Mouse (Mus musculus) thymus, adult 2 months (tissue): ENCODE results near the gene Ubl5. TPM values are rescaled to one million over a fixed set of nuclear protein-coding genes. Genes with fewer than 3 reads are reported as not detected.
"Not testable (repeated sequence)": the region's sequence is repeated elsewhere in the genome, so short reads cannot be mapped to it uniquely, and the experiment has no call there.

ENCODE experiments used
- DNase-seq: peaks from one replicate; pipeline ENCODE4 v3.0.0; 2021
- H3K27ac ChIP-seq: fragments of 200-500 bp; 2 replicates; pipeline ENCODE4 v1.5.1; 2012; ENCODE audit warnings: low read length, control low read depth; ENCODE audit not compliant: control insufficient read depth, insufficient read depth
- H3K27me3 ChIP-seq: fragments of 200-500 bp; 2 replicates; pipeline ENCODE4 v1.6.1; 2012; ENCODE audit warnings: mild to moderate bottlenecking, low read length, moderate library complexity, mixed read lengths; ENCODE audit not compliant: control insufficient read depth, insufficient read depth
- H3K36me3 ChIP-seq: fragments of 200-500 bp; 2 replicates; pipeline ENCODE4 v1.6.1; 2012; ENCODE audit warnings: mild to moderate bottlenecking, low read length, moderate library complexity; ENCODE audit not compliant: control insufficient read depth, insufficient read depth
- H3K4me1 ChIP-seq: fragments of 200-500 bp; replicated peaks from 2 replicates; pipeline ENCODE4 v1.6.1; 2012; ENCODE audit warnings: low read length; ENCODE audit not compliant: control insufficient read depth, insufficient read depth
- H3K4me3 ChIP-seq: fragments of 200-500 bp; 2 replicates; pipeline ENCODE4 v1.5.1; 2012; ENCODE audit warnings: mild to moderate bottlenecking, low read length, control low read depth, moderate library complexity; ENCODE audit not compliant: control insufficient read depth, insufficient read depth
- CTCF ChIP-seq: fragments of 200-500 bp; IDR thresholded peaks from 2 replicates; pipeline ENCODE4 v1.5.1; 2012; ENCODE audit warnings: mild to moderate bottlenecking, control low read depth, low read length, moderate library complexity, borderline replicate concordance; ENCODE audit not compliant: control insufficient read depth, poor library complexity, insufficient read depth; ENCODE audit errors: extremely low read depth
- POLR2A ChIP-seq: fragments of 200-500 bp; IDR thresholded peaks from 2 replicates; pipeline ENCODE4 v1.6.1; 2012; ENCODE audit warnings: mild to moderate bottlenecking, low read length, control low read depth, moderate library complexity; ENCODE audit not compliant: control insufficient read depth, poor library complexity, insufficient read depth; ENCODE audit errors: extremely low read depth
- whole genome bisulfite sequencing: fragments of 180-500 bp; shearing (Covaris S2); methylation state at CpG from one replicate; pipeline ENCODE4 v1.1.7; 2018; 5-methylcytosine and 5-hydroxymethylcytosine counted together
- polyA plus RNA-seq: library from polyadenylated mRNA; depleted of rRNA; stranded (reverse); fragments of >200 nt; gene quantifications from 2 replicates; pipeline ENCODE4 v1.2.3, GENCODE M21; 2012

Ubl5 gene
- polyA plus RNA-seq, 1 experiment, result 207 TPM

DNA sequence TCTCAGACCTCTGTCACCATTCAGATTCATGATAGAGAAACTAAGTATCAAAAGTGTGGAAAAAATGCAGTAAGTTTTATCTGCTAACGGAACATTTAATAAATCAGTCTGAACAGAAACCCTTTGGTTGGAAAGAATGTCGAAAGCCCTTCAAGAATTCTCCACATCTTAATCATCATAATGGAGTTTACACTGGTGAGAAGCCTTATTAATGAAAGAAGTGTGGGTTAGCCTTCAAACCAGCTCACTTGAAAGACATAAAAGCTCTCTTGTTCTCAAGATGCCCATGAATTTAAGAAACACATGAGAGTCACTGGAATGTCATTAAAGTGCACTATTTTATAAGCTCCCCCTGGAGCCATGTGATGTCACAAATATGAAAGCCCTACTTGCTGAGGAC is 26.0 kb upstream of the Ubl5 start:
- Histone ChIP-seq H3K36me3 (peaks cover 5% of the 10 kb centered on the region; the same call in 1 of the 2 replicates), H3K4me3 (no peak overlapping the region), H3K4me1 (no peaks in the 10 kb centered on the region), H3K27ac (no peak overlapping the region), H3K27me3 (no peaks in the 10 kb centered on the region)
- no peak for TF ChIP-seq CTCF
- TF ChIP-seq POLR2A, result no peak
- WGBS, result 97% methylated on average over 2 of the region's 2 CpGs
- no peak for DNase-seq

DNA sequence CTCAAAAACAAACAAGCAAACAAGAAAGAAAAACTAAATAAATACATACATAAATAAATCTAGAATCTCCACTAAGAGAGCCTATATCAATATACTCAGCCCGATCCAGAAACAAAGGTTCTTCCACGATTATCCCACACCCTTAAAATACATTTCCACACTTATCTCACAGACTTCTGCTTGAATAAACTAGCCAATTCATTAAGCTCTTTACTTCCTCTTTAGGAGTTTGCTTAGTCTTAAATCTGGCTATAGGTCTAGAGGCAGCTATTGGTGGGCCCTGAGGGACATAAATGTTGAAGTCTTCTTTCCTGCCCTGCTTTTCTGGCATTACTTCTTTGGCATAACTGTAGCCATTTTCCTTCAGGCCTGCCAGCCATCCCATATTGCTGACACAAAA is 11.3 kb upstream of the Ubl5 start:
- TF ChIP-seq POLR2A (no peak), CTCF (no peak)
- H3K36me3 ChIP-seq, result no peaks in the 10 kb centered on the region
- H3K4me1 ChIP-seq, result peaks cover 15% of the 10 kb centered on the region
- H3K4me3 ChIP-seq, result no peak overlapping the region
- WGBS, result 96% methylated on average over 2 of the region's 2 CpGs
- H3K27ac ChIP-seq, result no peak overlapping the region
- DNase-seq, result no peak
- no peaks in the 10 kb centered on the region for H3K27me3 ChIP-seq

DNA sequence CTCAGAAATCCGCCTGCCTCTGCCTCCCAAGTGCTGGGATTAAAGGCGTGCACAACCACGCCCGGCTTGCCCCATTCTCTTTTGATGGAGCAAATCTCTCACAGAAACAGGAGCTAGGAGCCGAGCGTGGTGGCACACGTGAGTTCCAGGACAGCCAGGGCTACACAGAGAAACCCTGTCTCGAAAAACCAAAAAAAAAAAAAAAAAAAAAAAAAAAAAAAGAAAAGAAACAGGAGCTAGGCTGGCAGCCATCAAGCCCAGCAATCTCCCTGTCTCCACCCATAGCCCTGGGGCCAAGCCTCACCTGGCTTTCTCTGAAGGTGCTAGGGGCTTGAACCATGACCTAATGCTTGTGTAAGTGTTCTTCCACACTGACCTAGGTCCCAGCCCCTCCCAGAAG is 7.0 kb upstream of the Ubl5 start:
- peak; percentile 46 for DNase-seq
- 0 out of 2 replicates have a peak overlapping the region, but pooled peaks have one; percentile 2 for H3K4me3 ChIP-seq
- peaks cover 25% of the 10 kb centered on the region for H3K36me3 ChIP-seq
- peak overlapping the region; percentile 99 for H3K27ac ChIP-seq
- 26% methylated on average over 8 of the region's 8 CpGs for WGBS
- peaks cover 42% of the 10 kb centered on the region for H3K4me1 ChIP-seq
- H3K27me3 ChIP-seq, result not testable (repeated sequence)

DNA sequence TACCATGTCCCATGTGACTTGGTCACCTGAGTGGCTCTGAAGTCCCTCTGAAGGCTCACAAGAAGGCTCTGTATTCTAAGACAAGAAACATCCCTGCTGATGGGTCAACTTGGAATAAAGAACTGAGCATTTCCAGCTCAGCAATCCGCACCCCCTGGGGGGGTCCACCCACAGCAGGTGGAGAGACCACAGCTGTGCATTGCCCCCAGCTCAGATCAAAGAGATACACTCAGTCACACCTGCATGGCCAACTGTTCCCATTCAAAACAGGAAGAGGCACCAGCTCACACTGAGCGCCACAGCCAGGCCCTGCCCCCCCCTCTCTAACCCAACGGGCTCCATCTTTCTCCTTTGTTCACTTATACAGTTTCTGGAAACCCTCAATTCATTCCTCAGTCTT is 6.4 kb upstream of the Ubl5 start:
- WGBS, result 10% methylated on average over 3 of the region's 3 CpGs
- no peaks in the 10 kb centered on the region for H3K27me3 ChIP-seq
- peak; percentile 59; the same call in 1 of the 2 replicates for TF ChIP-seq CTCF
- TF ChIP-seq POLR2A, result no peak
- H3K4me1 ChIP-seq, result peaks cover 42% of the 10 kb centered on the region
- peaks cover 25% of the 10 kb centered on the region for H3K36me3 ChIP-seq
- peak overlapping the region; percentile 99 for H3K27ac ChIP-seq
- DNase-seq, result peak; percentile 90
- no peak overlapping the region for H3K4me3 ChIP-seq

DNA sequence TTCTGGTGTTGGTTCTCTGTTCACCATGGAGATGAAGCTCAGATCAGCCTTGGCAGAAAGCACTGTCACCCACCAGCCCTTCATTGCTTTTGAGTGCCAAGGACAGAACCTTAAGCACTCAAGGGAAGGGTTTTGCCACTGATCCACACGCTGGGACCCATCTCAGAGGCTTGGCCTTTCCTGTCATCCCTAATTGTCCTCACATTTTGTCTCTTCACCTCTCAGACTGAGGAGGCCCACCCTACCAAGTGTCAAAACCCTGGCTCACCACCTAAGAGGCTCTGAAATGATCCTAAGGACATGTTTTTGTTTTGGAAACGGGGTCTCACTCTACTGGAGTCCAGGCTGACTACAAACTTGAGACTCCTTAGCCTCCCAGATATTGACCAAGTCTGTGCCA is 5.9 kb upstream of the Ubl5 start:
- no peak for TF ChIP-seq POLR2A
- TF ChIP-seq CTCF, result no peak
- peaks cover 25% of the 10 kb centered on the region for H3K36me3 ChIP-seq
- H3K27ac ChIP-seq, result peak overlapping the region; percentile 99
- DNase-seq, result peak; percentile 35
- 88% methylated on average over 2 of the region's 2 CpGs for WGBS
- peaks cover 42% of the 10 kb centered on the region for H3K4me1 ChIP-seq
- no peaks in the 10 kb centered on the region for H3K27me3 ChIP-seq
- H3K4me3 ChIP-seq, result no peak overlapping the region

DNA sequence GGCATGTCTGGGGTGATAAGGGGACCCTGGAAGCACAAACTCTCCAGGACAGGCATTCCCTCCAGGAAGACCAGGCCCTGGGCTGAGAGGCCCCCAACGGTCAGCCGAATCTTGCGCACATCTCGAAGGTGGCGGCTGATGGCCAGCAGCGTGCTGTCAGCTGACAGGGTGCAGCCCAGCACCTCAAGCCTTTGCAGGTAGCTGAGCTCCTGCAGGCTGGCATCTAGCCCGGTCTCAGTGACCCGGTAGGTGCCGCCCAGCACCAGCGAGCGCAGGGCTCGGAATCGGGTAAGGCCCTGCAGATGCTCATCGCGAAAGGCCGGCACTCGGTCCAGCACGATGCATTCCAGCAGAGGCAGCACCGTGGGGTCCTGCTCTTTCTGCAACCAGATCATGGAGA is 4.1 kb upstream of the Ubl5 start:
- 97% methylated on average over 19 of the region's 19 CpGs for WGBS
- Histone ChIP-seq H3K4me3 (peak overlapping the region; percentile 28), H3K27me3 (no peaks in the 10 kb centered on the region), H3K27ac (peak overlapping the region; percentile 96), H3K36me3 (peaks cover 25% of the 10 kb centered on the region), H3K4me1 (peaks cover 42% of the 10 kb centered on the region)
- no peak for TF ChIP-seq CTCF
- TF ChIP-seq POLR2A, result no peak
- peak; percentile 22 for DNase-seq

DNA sequence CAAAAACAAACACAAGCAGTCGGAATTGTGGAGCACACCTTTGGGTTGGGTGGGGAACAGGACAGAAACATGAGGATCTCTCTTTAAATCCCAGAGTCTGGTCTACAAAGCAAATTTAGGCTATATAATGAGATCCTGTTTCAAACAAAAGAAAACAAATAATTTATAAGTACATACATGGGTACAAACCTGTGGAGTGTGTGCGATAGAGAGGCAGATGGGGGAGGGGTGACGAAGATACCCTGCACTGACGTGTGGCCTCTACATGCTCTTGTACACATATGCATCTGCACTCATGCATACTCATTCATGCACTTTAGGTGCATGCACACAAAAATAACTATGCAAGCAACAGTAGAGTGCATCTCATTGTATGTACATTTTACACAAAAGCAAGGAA is 3.2 kb upstream of the Ubl5 start:
- 72% methylated on average over 4 of the region's 4 CpGs for WGBS
- TF ChIP-seq POLR2A (no peak), CTCF (no peak)
- Histone ChIP-seq H3K36me3 (peaks cover 25% of the 10 kb centered on the region), H3K4me3 (peak overlapping the region; percentile 28), H3K27ac (peak overlapping the region; percentile 96), H3K4me1 (peaks cover 39% of the 10 kb centered on the region), H3K27me3 (no peaks in the 10 kb centered on the region)
- peak; percentile 46 for DNase-seq
